ENCODE assay signal across 32 mouse cellular contexts in genomic region chr8:92896056-92896455, GRCm38 (mm10). TPM values are rescaled to one million over a fixed set of nuclear protein-coding genes. Genes with fewer than 3 reads are reported as not detected.
DNase-seq lines count a peak whose midpoint lies in the region; ATAC-seq and TF ChIP-seq lines count a peak whose summit lies in the region.
"Had no signal": no experiment of that assay in that cellular context is flagged by ENCODE, and none has a peak within 500 bp of the region (broad histone marks: within the 10 kb centered on the region; RNA-seq: fewer than 3 reads in every experiment).

No protein-coding gene starts in this region.

- no peak for ATAC-seq in heart, embryonic 12.5 days (ENCODE audit: insufficient number of reproducible peaks, low FRiP score)
- ATAC-seq in intestine, postnatal 0 days = no peak
- no peak for ATAC-seq in intestine, embryonic 15.5 days
- ATAC-seq: activated CD4-positive, CD25-positive, alpha-beta regulatory T cell, adult 4 months; CD4-positive, CD25-positive, alpha-beta regulatory T cell, adult 4 months; forebrain, embryonic 14.5 days; inflammation-experienced regulatory T-cells, adult 6 months; liver, embryonic 12.5 days; liver, postnatal 0 days; midbrain, embryonic 13.5 days had no signal

- peak overlapping the region; percentile 57 for H3K27ac ChIP-seq in heart, embryonic 12.5 days (ENCODE audit: poor library complexity, severe bottlenecking)
- no peak overlapping the region for H3K27ac ChIP-seq in intestine, postnatal 0 days (ENCODE audit: low read depth, low read length)
- H3K27ac ChIP-seq in intestine, embryonic 15.5 days = no peak overlapping the region
- H3K27ac ChIP-seq: embryonic facial prominence, embryonic 12.5 days; gastrocnemius, adult 2 months; hindbrain, embryonic 10.5 days; hindbrain, embryonic 15.5 days; liver, embryonic 12.5 days; midbrain, embryonic 13.5 days; neural tube, embryonic 15.5 days had no signal

- H3K9me3 ChIP-seq in heart, embryonic 12.5 days (replicated peaks) = no peaks in the 10 kb centered on the region
- no peaks in the 10 kb centered on the region for H3K9me3 ChIP-seq in intestine, postnatal 0 days (ENCODE audit: control insufficient read depth)
- H3K9me3 ChIP-seq in intestine, embryonic 15.5 days = no peaks in the 10 kb centered on the region
- H3K9me3 ChIP-seq: embryonic facial prominence, embryonic 12.5 days; hindbrain, embryonic 10.5 days; hindbrain, embryonic 15.5 days; liver, embryonic 12.5 days; megakaryocyte, embryonic 14.5 days; midbrain, embryonic 13.5 days; neural tube, embryonic 15.5 days had no signal

- H3K27me3 ChIP-seq in heart, embryonic 12.5 days (replicated peaks) = no peaks in the 10 kb centered on the region
- H3K27me3 ChIP-seq in intestine, postnatal 0 days (replicated peaks; ENCODE audit: control insufficient read depth, insufficient read depth, low read length) = no peaks in the 10 kb centered on the region
- H3K27me3 ChIP-seq in intestine, embryonic 15.5 days (replicated peaks) = no peaks in the 10 kb centered on the region
- H3K27me3 ChIP-seq: embryonic facial prominence, embryonic 12.5 days; hindbrain, embryonic 15.5 days; liver, embryonic 12.5 days; megakaryocyte, embryonic 14.5 days; midbrain, embryonic 13.5 days; neural tube, embryonic 15.5 days had no signal

- no peak overlapping the region for H3K4me2 ChIP-seq in heart, embryonic 12.5 days
- no peak overlapping the region for H3K4me2 ChIP-seq in intestine, postnatal 0 days (replicated peaks; ENCODE audit: low read depth)
- no peak overlapping the region for H3K4me2 ChIP-seq in intestine, embryonic 15.5 days (replicated peaks)
- H3K4me2 ChIP-seq: embryonic facial prominence, embryonic 12.5 days; hindbrain, embryonic 15.5 days; liver, embryonic 12.5 days; midbrain, embryonic 13.5 days; neural tube, embryonic 15.5 days had no signal

- no peak overlapping the region for H3K9ac ChIP-seq in heart, embryonic 12.5 days
- no peak overlapping the region for H3K9ac ChIP-seq in intestine, postnatal 0 days (ENCODE audit: low read depth, low read length)
- H3K9ac ChIP-seq in intestine, embryonic 15.5 days = no peak overlapping the region
- H3K9ac ChIP-seq: embryonic facial prominence, embryonic 12.5 days; hindbrain, embryonic 15.5 days; liver, embryonic 12.5 days; liver, postnatal 0 days; midbrain, embryonic 13.5 days; neural tube, embryonic 15.5 days had no signal

- DNase-seq in heart, adult 9 months (ENCODE audit: low spot score in 2 of 2) = no peak
- DNase-seq in ES-CJ7 (ENCODE audit: low read depth, low spot score) (peak; percentile 66), ZHBTc4 (ENCODE audit: low read depth, low spot score) (peak; percentile 43)
- DNase-seq in adrenal gland, postnatal 14 days = no peak
- no peak for DNase-seq in urinary bladder, postnatal 10 days (ENCODE audit: low spot score)
- DNase-seq: adrenal gland, adult 8-10 months; cerebellum, adult 9-10 months; cerebellum, postnatal 36 days; embryo, embryonic 11 days; gastrocnemius, adult 2 months; kidney, postnatal 10 days; layer of hippocampus, postnatal 36 days; left cerebral cortex, postnatal 4 days; liver, postnatal 0 days; lung, postnatal 4 days; spleen, adult 18-20 months; thymus, adult 18-20 months; thymus, postnatal 25 days had no signal

- TF ChIP-seq CTCF in intestine, postnatal 0 days (IDR thresholded peaks at IDR 0.05; ENCODE audit: low read depth) = peak; percentile 13; the same call in 1 of the 2 replicates

- no peaks in the 10 kb centered on the region for H3K36me3 ChIP-seq in heart, embryonic 12.5 days
- no peaks in the 10 kb centered on the region for H3K36me3 ChIP-seq in intestine, postnatal 0 days (ENCODE audit: control insufficient read depth, insufficient read depth)
- H3K36me3 ChIP-seq in intestine, embryonic 15.5 days = no peaks in the 10 kb centered on the region
- H3K36me3 ChIP-seq: embryonic facial prominence, embryonic 12.5 days; hindbrain, embryonic 10.5 days; hindbrain, embryonic 15.5 days; liver, embryonic 12.5 days; midbrain, embryonic 13.5 days; neural tube, embryonic 15.5 days had no signal

- WGBS in heart, embryonic 12.5 days = 80% methylated on average over 1 of the region's 1 CpGs
- WGBS in intestine, postnatal 0 days = 72% methylated on average over 1 of the region's 1 CpGs
- WGBS in intestine, embryonic 15.5 days = 89% methylated on average over 1 of the region's 1 CpGs

- no peaks in the 10 kb centered on the region for H3K4me1 ChIP-seq in heart, embryonic 12.5 days (replicated peaks)
- H3K4me1 ChIP-seq in intestine, postnatal 0 days (replicated peaks; ENCODE audit: control insufficient read depth, insufficient read depth, low read length) = no peaks in the 10 kb centered on the region
- no peaks in the 10 kb centered on the region for H3K4me1 ChIP-seq in intestine, embryonic 15.5 days (replicated peaks)
- H3K4me1 ChIP-seq: embryonic facial prominence, embryonic 12.5 days; hindbrain, embryonic 10.5 days; hindbrain, embryonic 15.5 days; liver, embryonic 12.5 days; megakaryocyte, embryonic 14.5 days; midbrain, embryonic 13.5 days had no signal

- no peak overlapping the region for H3K4me3 ChIP-seq in heart, embryonic 12.5 days
- H3K4me3 ChIP-seq in intestine, postnatal 0 days (ENCODE audit: low read depth, low read length) = no peak overlapping the region
- H3K4me3 ChIP-seq in intestine, embryonic 15.5 days (replicated peaks) = no peak overlapping the region
- H3K4me3 ChIP-seq: embryonic facial prominence, embryonic 12.5 days; gastrocnemius, adult 2 months; hindbrain, embryonic 10.5 days; hindbrain, embryonic 15.5 days; liver, embryonic 12.5 days; megakaryocyte, embryonic 14.5 days; midbrain, embryonic 13.5 days; neural tube, embryonic 15.5 days had no signal

RNA-seq across cellular contexts. Expression of gene Capns2, which starts 5.2 kb away (rescaled TPM):
- 0.23 and 0.26 TPM in 2 replicates for polyA plus RNA-seq in heart, embryonic 12.5 days (2016; fragmentation: Nextera tagmentation; extraction: Ambion mirVana)
- 0.16 TPM in 1 of 2 replicates, not detected in the other for polyA plus RNA-seq in intestine, postnatal 0 days (2015; fragmentation: Nextera tagmentation; extraction: Ambion mirVana)
- not detected in 2 replicates for polyA plus RNA-seq in intestine, embryonic 15.5 days (2015; fragmentation: Nextera tagmentation; extraction: Ambion mirVana)
- 0.64 TPM in 1 of 2 replicates, not detected in the other for total RNA-seq in adrenal gland, postnatal 14 days (2021)
- total RNA-seq: gastrocnemius, adult 2 months had no signal
- polyA plus RNA-seq: activated CD4-positive, CD25-positive, alpha-beta regulatory T cell, adult 4 months; CD4-positive, CD25-positive, alpha-beta regulatory T cell, adult 4 months; forebrain, embryonic 14.5 days; inflammation-experienced regulatory T-cells, adult 6 months; liver, embryonic 12.5 days; liver, postnatal 0 days had no signal

RNA-seq across cellular contexts. Expression of gene Lpcat2, which starts 40.9 kb away (rescaled TPM):
- polyA plus RNA-seq in heart, embryonic 12.5 days (2016; fragmentation: Nextera tagmentation; extraction: Ambion mirVana) = 3.0 and 4.9 TPM in 2 replicates
- 7.3 TPM in 2 replicates for polyA plus RNA-seq in intestine, postnatal 0 days (2015; fragmentation: Nextera tagmentation; extraction: Ambion mirVana)
- 6.7 and 6.8 TPM in 2 replicates for polyA plus RNA-seq in intestine, embryonic 15.5 days (2015; fragmentation: Nextera tagmentation; extraction: Ambion mirVana)
- total RNA-seq in adrenal gland, postnatal 14 days (2021) = 2.8 TPM in 2 replicates

Comparison
In these comparisons a context has a peak if more than half of its experiments do, and no peak if none do; other contexts are left out.
1. DNase-seq: peak in ES-CJ7 (single experiment) and ZHBTc4 (single experiment); none in heart, adult 9 months (0 of 2), adrenal gland, postnatal 14 days (single experiment) and urinary bladder, postnatal 10 days (single experiment).